Mouse (Mus musculus) stomach, postnatal 0 days (tissue): Measurements from ENCODE around the gene Ccnd3. TPM values are rescaled to one million over a fixed set of nuclear protein-coding genes. Genes with fewer than 3 reads are reported as not detected.

Experiments
- ATAC-seq: fragments of 200-750 bp; cut with Nextera tagmentation; 2 replicates; pipeline ENCODE4 v1.8.0; 2017; ENCODE audit not compliant: low FRiP score, low TSS enrichment
- DNase-seq: peaks from one replicate; pipeline ENCODE4 v3.0.0-alpha.2; 2016; ENCODE audit warnings: low spot score
- H3K27ac ChIP-seq: fragments of 300-500 bp; sonication (generic); replicated peaks from 2 replicates; pipeline ENCODE4 v1.5.1; 2014; ENCODE audit warnings: mild to moderate bottlenecking, control low read depth
- H3K27me3 ChIP-seq: fragments of 300-500 bp; sonication (generic); 2 replicates; pipeline ENCODE4 v1.6.1; 2014; ENCODE audit warnings: low read length; ENCODE audit not compliant: control insufficient read depth, insufficient read depth
- H3K36me3 ChIP-seq: fragments of 300-500 bp; sonication (generic); 2 replicates; pipeline ENCODE4 v1.6.1; 2014; ENCODE audit warnings: low read length, mixed read lengths; ENCODE audit not compliant: control insufficient read depth, insufficient read depth
- H3K4me1 ChIP-seq: fragments of 300-500 bp; sonication (generic); replicated peaks from 2 replicates; pipeline ENCODE4 v1.6.1; 2014; ENCODE audit warnings: antibody characterized with exemption; ENCODE audit not compliant: control insufficient read depth, insufficient read depth
- H3K4me2 ChIP-seq: fragments of 300-500 bp; sonication (generic); replicated peaks from 2 replicates; pipeline ENCODE4 v1.6.1; 2014; ENCODE audit warnings: low read depth, mild to moderate bottlenecking, control low read depth, moderate library complexity
- H3K4me3 ChIP-seq: fragments of 300-500 bp; sonication (generic); 2 replicates; pipeline ENCODE4 v1.5.1; 2014; ENCODE audit warnings: low read depth, low read length, control low read depth
- H3K9ac ChIP-seq: fragments of 300-500 bp; sonication (generic); 2 replicates; pipeline ENCODE4 v1.6.1; 2014; ENCODE audit warnings: mild to moderate bottlenecking, low read length, control low read depth, mixed read lengths
- H3K9me3 ChIP-seq: fragments of 300-500 bp; sonication (generic); 2 replicates; pipeline ENCODE4 v1.6.1; 2016; ENCODE audit warnings: low read length; ENCODE audit not compliant: control insufficient read depth
- CTCF ChIP-seq: IDR thresholded peaks from 2 replicates; pipeline ENCODE4 v1.5.1; 2016; ENCODE audit warnings: antibody characterized with exemption, low read depth, mild to moderate bottlenecking, moderate library complexity
- EP300 ChIP-seq: optimal IDR thresholded peaks from 2 replicates; pipeline ENCODE3; 2016; ENCODE audit warnings: antibody characterized with exemption
- WGBS: fragments of 180-500 bp; shearing (Covaris S2); extraction: QIAGEN DNeasy Blood & Tissue Kit; methylation state at CpG from one replicate; pipeline ENCODE4 v1.1.7; 2014; 5-methylcytosine and 5-hydroxymethylcytosine counted together
- polyA plus RNA-seq: library from polyadenylated mRNA; unstranded; fragments of >200 nt; fragmentation: Nextera tagmentation; extraction: Ambion mirVana; gene quantifications from 2 replicates; pipeline ENCODE4 v1.2.1, GENCODE M21; 2015

The Ccnd3 gene
- polyA plus RNA-seq, 1 experiment from 2014 or later: 219 TPM

DNA sequence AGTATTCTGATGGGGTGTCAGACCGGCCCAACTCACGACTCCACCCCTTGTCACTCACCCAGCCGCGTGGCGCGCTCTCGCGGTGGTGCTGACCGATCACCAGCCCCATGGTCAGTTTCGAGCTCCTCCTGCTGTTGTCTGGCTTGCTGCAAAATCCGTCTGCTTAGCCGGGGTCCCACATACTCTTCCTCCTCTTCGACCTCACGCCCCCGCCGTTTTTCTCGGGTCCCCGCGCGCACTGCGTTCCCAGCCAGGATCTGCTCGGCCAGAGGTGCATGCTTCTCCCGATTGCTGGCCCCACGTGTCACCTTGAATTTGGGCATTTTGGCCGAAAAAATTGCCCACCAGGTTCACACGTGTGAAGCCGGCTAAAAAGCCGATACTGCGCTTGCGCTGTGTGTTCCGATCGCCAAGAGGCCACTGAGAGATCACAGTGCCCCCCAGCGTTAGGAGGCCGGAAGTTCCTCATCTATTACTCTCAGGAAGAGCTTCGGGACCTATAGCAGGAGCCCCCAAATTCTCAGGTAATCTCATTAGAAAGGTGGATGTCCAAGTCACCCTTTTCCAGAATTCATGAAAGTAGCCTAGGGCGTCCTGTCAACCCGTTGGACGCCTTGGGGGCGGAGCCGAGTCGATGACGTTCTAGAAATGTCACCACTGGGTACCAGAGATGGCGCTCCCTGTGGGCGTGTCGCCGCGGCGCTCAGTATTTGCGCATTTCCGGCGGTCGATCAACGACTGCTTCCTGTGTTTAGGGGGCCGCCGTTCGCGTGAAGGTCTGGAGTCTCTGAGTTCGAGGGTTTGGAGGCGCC, 106.2 kb downstream of the Ccnd3 start, which contains the start of the genes Bysl, Med20 and Gm20517:
TSS of gene Bysl (minus strand) at position 644 of the 812 bp plus-strand sequence.
TSS of gene Med20 (plus strand) at position 734 of the 812 bp plus-strand sequence.
TSS of gene Gm20517 (plus strand) at position 741 of the 812 bp plus-strand sequence.
- WGBS: under 1% methylated on average over 59 of the region's 59 CpGs
- peak; percentile 98 for DNase-seq
- H3K4me1 ChIP-seq: 0 out of 2 replicates have a peak, but pooled peaks cover 4% of the 10 kb centered on the region
- peak within 1 kb of the TSS; percentile 70 for H3K9ac ChIP-seq
- peak; percentile 90 for TF ChIP-seq CTCF
- peak; percentile 85 for TF ChIP-seq EP300
- ATAC-seq: peak; percentile 95
- H3K4me3 ChIP-seq: peak within 1 kb of the TSS; percentile 58
- H3K27me3 ChIP-seq: no peaks in the 10 kb centered on the region
- peaks cover 5% of the 10 kb centered on the region for H3K36me3 ChIP-seq
- H3K4me2 ChIP-seq: peak within 1 kb of the TSS; percentile 91
- peak within 1 kb of the TSS; percentile 79 for H3K27ac ChIP-seq
- H3K9me3 ChIP-seq: no peaks in the 10 kb centered on the region

DNA sequence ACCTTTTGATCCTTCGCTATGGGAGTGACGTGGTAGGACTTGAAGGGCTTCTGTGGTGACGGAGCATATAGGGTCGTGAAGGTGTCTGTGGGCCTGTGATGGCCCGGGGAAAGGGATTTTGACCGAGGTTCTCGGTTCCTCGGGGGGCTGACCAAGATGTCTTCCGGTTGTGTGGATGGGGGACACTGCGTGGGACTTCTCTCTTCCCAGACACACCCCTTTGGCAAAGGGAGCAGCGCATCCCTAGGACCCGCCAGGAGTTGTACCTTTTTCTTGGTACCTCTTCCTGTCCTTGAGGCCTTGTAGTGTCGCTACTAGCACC, 106.8 kb downstream of the Ccnd3 start:
- peak overlapping the region; percentile 70 for H3K9ac ChIP-seq
- peaks cover 5% of the 10 kb centered on the region for H3K36me3 ChIP-seq
- no peaks in the 10 kb centered on the region for H3K27me3 ChIP-seq
- DNase-seq (no peak), ATAC-seq (no peak)
- 0 out of 2 replicates have a peak, but pooled peaks cover 4% of the 10 kb centered on the region for H3K4me1 ChIP-seq
- TF ChIP-seq EP300: no peak
- TF ChIP-seq CTCF: no peak
- H3K9me3 ChIP-seq: no peaks in the 10 kb centered on the region
- H3K4me2 ChIP-seq: peak overlapping the region; percentile 91
- peak overlapping the region; percentile 58 for H3K4me3 ChIP-seq
- WGBS: 0% methylated on average over 13 of the region's 13 CpGs
- peak overlapping the region; percentile 79 for H3K27ac ChIP-seq

DNA sequence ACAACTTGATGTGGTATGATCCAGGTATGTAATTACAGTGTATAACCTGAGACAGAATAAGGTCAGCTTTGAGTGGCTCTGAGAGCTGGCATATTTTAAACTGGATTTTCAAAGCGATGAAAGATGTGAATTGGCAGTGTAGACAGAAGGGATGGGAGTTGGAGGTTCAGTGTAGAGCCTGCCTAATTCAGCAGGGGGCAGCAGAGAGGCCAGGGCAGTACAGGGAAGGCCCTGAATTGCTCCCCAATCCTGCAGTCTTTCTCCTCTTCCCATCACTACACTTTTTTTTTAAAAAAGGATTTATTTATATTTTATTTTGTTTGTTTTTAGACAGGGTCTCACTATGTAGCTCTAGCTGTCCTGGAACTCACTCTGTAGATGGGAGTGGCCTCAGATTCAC, 109.2 kb downstream of the Ccnd3 start:
- WGBS: 83% methylated on average over 1 of the region's 1 CpGs
- peak; percentile 53 for DNase-seq
- H3K9me3 ChIP-seq: no peaks in the 10 kb centered on the region
- H3K27me3 ChIP-seq: no peaks in the 10 kb centered on the region
- no peak overlapping the region for H3K4me2 ChIP-seq
- peaks cover 17% of the 10 kb centered on the region for H3K36me3 ChIP-seq
- H3K4me1 ChIP-seq: 0 out of 2 replicates have a peak, but pooled peaks cover 4% of the 10 kb centered on the region
- no peak for TF ChIP-seq EP300
- peak; percentile 71 for TF ChIP-seq CTCF
- no peak overlapping the region for H3K9ac ChIP-seq
- H3K27ac ChIP-seq: no peak overlapping the region
- no peak for ATAC-seq
- H3K4me3 ChIP-seq: no peak overlapping the region

DNA sequence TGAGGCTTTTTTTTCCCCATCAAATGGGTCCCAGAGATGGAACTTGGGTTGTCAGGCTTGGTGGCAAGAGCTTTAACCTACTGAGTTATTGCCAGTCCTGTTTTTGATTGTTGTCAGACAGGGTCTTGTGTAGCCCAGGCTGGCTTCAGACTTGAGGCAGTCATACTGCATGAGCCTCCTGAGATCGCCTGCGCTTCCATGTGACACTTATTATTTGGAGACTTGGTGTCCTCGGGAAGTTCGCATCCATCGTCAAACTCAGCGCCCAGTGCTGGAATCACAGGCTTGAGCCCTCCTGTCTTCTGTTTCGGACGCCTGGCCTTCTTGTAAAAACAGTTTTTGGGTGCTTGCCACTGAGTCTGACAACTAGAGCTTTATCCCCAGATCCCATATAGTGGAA, 111.3 kb downstream of the Ccnd3 start:
- no peak for TF ChIP-seq CTCF
- TF ChIP-seq EP300: no peak

DNA sequence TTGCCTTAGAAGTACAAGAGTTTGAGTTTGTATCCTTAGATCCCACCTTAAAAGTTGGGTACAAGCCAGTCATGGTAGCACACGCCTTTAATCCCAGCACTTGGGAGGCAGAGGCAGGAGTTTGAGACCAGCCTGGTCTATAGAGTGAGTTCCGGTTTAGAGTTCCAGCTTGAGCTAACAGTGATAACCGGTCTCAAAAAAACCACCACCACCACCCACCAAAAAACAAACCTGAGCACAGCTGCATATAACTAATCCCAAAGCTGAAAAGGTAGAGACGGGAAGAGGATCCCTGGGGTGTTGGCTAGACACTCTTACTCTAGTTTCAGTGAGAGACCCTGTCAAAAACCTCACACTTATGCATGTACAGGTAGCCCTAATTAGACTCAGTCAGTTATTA, 111.8 kb downstream of the Ccnd3 start:
- no peak for TF ChIP-seq EP300
- TF ChIP-seq CTCF: no peak
- H3K9ac ChIP-seq: no peak overlapping the region
- H3K9me3 ChIP-seq: no peaks in the 10 kb centered on the region
- no peak overlapping the region for H3K4me2 ChIP-seq
- peaks cover 22% of the 10 kb centered on the region for H3K36me3 ChIP-seq
- 90% methylated on average over 4 of the region's 4 CpGs for WGBS
- ATAC-seq (no peak), DNase-seq (no peak)
- H3K4me1 ChIP-seq: 0 out of 2 replicates have a peak, but pooled peaks cover 4% of the 10 kb centered on the region
- H3K27me3 ChIP-seq: no peaks in the 10 kb centered on the region
- H3K4me3 ChIP-seq: no peak overlapping the region
- no peak overlapping the region for H3K27ac ChIP-seq

More for the DNA sequence above, 111.3 kb downstream of the Ccnd3 start:
- H3K9ac ChIP-seq: no peak overlapping the region
- no peak overlapping the region for H3K4me3 ChIP-seq
- H3K27me3 ChIP-seq: no peaks in the 10 kb centered on the region
- no peak overlapping the region for H3K27ac ChIP-seq
- H3K9me3 ChIP-seq: no peaks in the 10 kb centered on the region
- WGBS: 95% methylated on average over 8 of the region's 8 CpGs
- no peak for ATAC-seq
- H3K4me2 ChIP-seq: no peak overlapping the region
- H3K4me1 ChIP-seq: 0 out of 2 replicates have a peak, but pooled peaks cover 4% of the 10 kb centered on the region
- peaks cover 22% of the 10 kb centered on the region for H3K36me3 ChIP-seq
- DNase-seq: peak; percentile 7
